Mouse (Mus musculus): ENCODE measurements around the gene Vmn2r32.
"Not testable (repeated sequence)": the region's sequence is repeated elsewhere in the genome, so short reads cannot be mapped to it uniquely, and the experiment has no call there.

The Vmn2r32 gene

DNA sequence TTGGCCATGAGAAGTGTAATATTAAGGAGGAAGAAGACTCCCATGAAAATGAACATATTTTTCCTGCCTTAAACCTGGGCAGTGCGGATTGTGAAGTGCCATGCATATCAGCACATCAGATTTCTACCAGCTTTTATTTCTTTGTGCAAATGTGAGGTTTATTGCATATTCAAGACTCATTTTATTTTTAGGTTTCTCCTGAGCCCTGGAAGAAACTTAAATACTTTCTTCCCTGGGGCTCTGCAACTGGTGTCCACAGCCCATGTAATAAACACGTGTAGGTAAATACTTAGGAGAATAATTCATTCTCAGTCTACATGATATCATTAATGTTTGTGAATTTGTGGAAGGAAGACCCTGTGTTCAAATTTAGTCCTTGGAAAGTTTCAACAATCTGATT lies at the start of gene Vmn2r32:
Gene Vmn2r32 (minus strand): TSS at position 101 of the 400 bp plus-strand sequence.
- DNase-seq (ENCODE audit: low spot score) = not testable (repeated sequence)

All from spleen, adult 12 weeks (tissue).